Mouse (Mus musculus) R1 (cell line): Measurements from ENCODE around the gene Pla2g5.
"Not testable (repeated sequence)": the region's sequence is repeated elsewhere in the genome, so short reads cannot be mapped to it uniquely, and the experiment has no call there.

ENCODE experiments used
- DNase-seq: peaks from one replicate; pipeline ENCODE4 v3.0.0-alpha.2; 2018; ENCODE audit warnings: low read depth, low spot score

Pla2g5 gene

GRCm38 (mm10) chr4:138863344-138863998 is at the start of gene Pla2g5:
Gene Pla2g5 (minus strand): TSS chr4:138863482.
- peak; percentile 94 for DNase-seq

- no peak for DNase-seq
Observed at GRCm38 (mm10) chr4:138905624-138906337, 42.5 kb upstream of the Pla2g5 start.

- no peak for DNase-seq
Observed at GRCm38 (mm10) chr4:138899361-138899760, 36.1 kb upstream of the Pla2g5 start.

GRCm38 (mm10) chr4:138893789-138894188 is 30.5 kb upstream of the Pla2g5 start:
- DNase-seq = not testable (repeated sequence)

GRCm38 (mm10) chr4:138892655-138893054 is 29.4 kb upstream of the Pla2g5 start:
- DNase-seq = no peak

GRCm38 (mm10) chr4:138889635-138890034 is 26.4 kb upstream of the Pla2g5 start:
- peak; percentile 22 for DNase-seq

- peak; percentile 83 for DNase-seq
Observed at GRCm38 (mm10) chr4:138889165-138889564, 25.9 kb upstream of the Pla2g5 start.

- DNase-seq = peak; percentile 83
Observed at GRCm38 (mm10) chr4:138884261-138884660, 21.0 kb upstream of the Pla2g5 start.

- peak; percentile 41 for DNase-seq
Observed at GRCm38 (mm10) chr4:138882179-138882578, 18.9 kb upstream of the Pla2g5 start.

- no peak for DNase-seq
Observed at GRCm38 (mm10) chr4:138880811-138881584, 17.7 kb upstream of the Pla2g5 start.

- no peak for DNase-seq
Observed at GRCm38 (mm10) chr4:138879808-138880207, 16.5 kb upstream of the Pla2g5 start.

GRCm38 (mm10) chr4:138878783-138879182 is 15.5 kb upstream of the Pla2g5 start:
- DNase-seq = no peak

- no peak for DNase-seq
Observed at GRCm38 (mm10) chr4:138877731-138878130, 14.4 kb upstream of the Pla2g5 start, which contains the start of gene Pla2g2e. Gene Pla2g2e (plus strand): TSS chr4:138877942.

GRCm38 (mm10) chr4:138875986-138876385 is 12.7 kb upstream of the Pla2g5 start:
- no peak for DNase-seq

GRCm38 (mm10) chr4:138875275-138875674 is 12.0 kb upstream of the Pla2g5 start:
- DNase-seq = peak; percentile 18

- no peak for DNase-seq
Observed at GRCm38 (mm10) chr4:138873864-138874263, 10.6 kb upstream of the Pla2g5 start, which contains the start of gene Gm13030. Gene Gm13030 (minus strand): TSS chr4:138873964.

- DNase-seq = peak; percentile 21
Observed at GRCm38 (mm10) chr4:138868666-138869065, 5.4 kb upstream of the Pla2g5 start.

- peak; percentile 80 for DNase-seq
Observed at GRCm38 (mm10) chr4:138866413-138866812, 3.1 kb upstream of the Pla2g5 start.

GRCm38 (mm10) chr4:138865991-138866390 is 2.7 kb upstream of the Pla2g5 start:
- DNase-seq = no peak

- DNase-seq = no peak
Observed at GRCm38 (mm10) chr4:138865092-138865491, 1.8 kb upstream of the Pla2g5 start.

- peak; percentile 95 for DNase-seq
Observed at GRCm38 (mm10) chr4:138859728-138860127, 3.6 kb downstream of the Pla2g5 start.

GRCm38 (mm10) chr4:138859245-138859644 is 4.0 kb downstream of the Pla2g5 start:
- DNase-seq = peak; percentile 87
